Mouse (Mus musculus): ENCODE results near the gene Mbnl2.

DNA sequence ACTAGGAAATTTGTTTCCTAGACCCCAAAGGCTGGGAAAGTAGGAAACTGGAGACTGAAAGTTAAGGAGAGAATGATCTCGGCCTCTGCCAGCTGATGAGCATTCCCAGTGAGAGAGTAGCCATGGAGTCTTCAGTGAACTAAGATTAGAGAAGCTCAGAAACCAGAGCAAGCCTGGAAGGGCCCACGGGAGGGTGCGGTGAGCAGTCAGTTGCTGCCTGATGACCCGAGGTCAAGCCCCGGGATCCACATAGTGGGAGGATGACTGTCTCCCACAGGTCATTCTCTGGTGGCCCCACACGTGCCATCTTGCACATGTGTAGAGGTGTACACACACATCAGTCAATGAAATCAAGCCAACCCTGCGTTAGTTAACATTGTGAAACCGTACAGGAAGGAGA is 118.0 kb downstream of the Mbnl2 start:
- TF ChIP-seq POLR2A (IDR thresholded peaks at IDR 0.05; ENCODE audit: low read depth, low read length) (no peak), CTCF (IDR thresholded peaks at IDR 0.05; ENCODE audit: extremely low read depth, insufficient read length, insufficient replicate concordance, low read depth, low read length) (no peak)

Measured in small intestine, adult 2 months (tissue).